Mouse (Mus musculus): ENCODE measurements around the gene Hspa12a. TPM values are rescaled to one million over a fixed set of nuclear protein-coding genes. Genes with fewer than 3 reads are reported as not detected.
"Not testable (repeated sequence)": the region's sequence is repeated elsewhere in the genome, so short reads cannot be mapped to it uniquely, and the experiment has no call there.

Gene Hspa12a
- polyA plus RNA-seq, 1 experiment from 2014 or later: 4.8 TPM

GRCm38 (mm10) chr19:58903899-58904327, 39.5 kb downstream of the Hspa12a start:
- Histone ChIP-seq H3K27ac (ENCODE audit: low read depth) (peak overlapping the region; percentile 66; the same call in 1 of the 2 replicates), H3K27me3 (replicated peaks; ENCODE audit: control insufficient read depth, insufficient read depth, low read length) (no peaks in the 10 kb centered on the region), H3K4me2 (ENCODE audit: low read length) (peak overlapping the region; percentile 48), H3K9me3 (ENCODE audit: control insufficient read depth, low read length) (no peaks in the 10 kb centered on the region), H3K4me1 (replicated peaks; ENCODE audit: control insufficient read depth, insufficient read depth, low read length) (peaks cover 6% of the 10 kb centered on the region; the same call in 1 of the 2 replicates), H3K4me3 (ENCODE audit: low read depth, low read length) (peak overlapping the region; percentile 21), H3K36me3 (ENCODE audit: control insufficient read depth, insufficient read depth, low read length) (no peaks in the 10 kb centered on the region), H3K9ac (ENCODE audit: low read length) (0 out of 2 replicates have a peak overlapping the region, but pooled peaks have one; percentile 22)
- DNase-seq (ENCODE audit: low spot score) (peak; percentile 98), ATAC-seq (replicated peaks; ENCODE audit: low FRiP score, low TSS enrichment, low read depth) (peak; percentile 65)
- under 1% methylated on average over 11 of the region's 11 CpGs for WGBS

GRCm38 (mm10) chr19:58903079-58903898, 40.2 kb downstream of the Hspa12a start:
- 0 out of 2 replicates have a peak overlapping the region, but pooled peaks have one; percentile 22 for H3K9ac ChIP-seq (ENCODE audit: low read length)
- DNase-seq (ENCODE audit: low spot score): no peak
- H3K27ac ChIP-seq (ENCODE audit: low read depth): peak overlapping the region; percentile 66; the same call in 1 of the 2 replicates
- no peaks in the 10 kb centered on the region for H3K36me3 ChIP-seq (ENCODE audit: control insufficient read depth, insufficient read depth, low read length)
- H3K9me3 ChIP-seq (ENCODE audit: control insufficient read depth, low read length): no peaks in the 10 kb centered on the region
- no peaks in the 10 kb centered on the region for H3K27me3 ChIP-seq (replicated peaks; ENCODE audit: control insufficient read depth, insufficient read depth, low read length)
- H3K4me2 ChIP-seq (ENCODE audit: low read length): peak overlapping the region; percentile 48; the same call in 1 of the 2 replicates
- 63% methylated on average over 7 of the region's 7 CpGs for WGBS
- H3K4me3 ChIP-seq (ENCODE audit: low read depth, low read length): no peak overlapping the region
- peak; percentile 33; the same call in 1 of the 2 replicates for ATAC-seq (replicated peaks; ENCODE audit: low FRiP score, low TSS enrichment, low read depth)
- H3K4me1 ChIP-seq (replicated peaks; ENCODE audit: control insufficient read depth, insufficient read depth, low read length): peaks cover 6% of the 10 kb centered on the region; the same call in 1 of the 2 replicates

GRCm38 (mm10) chr19:58900471-58900870, 43.0 kb downstream of the Hspa12a start:
- not testable (repeated sequence) for ATAC-seq (replicated peaks; ENCODE audit: low FRiP score, low TSS enrichment, low read depth); H3K4me2 ChIP-seq (ENCODE audit: low read length); H3K27me3 ChIP-seq (replicated peaks; ENCODE audit: control insufficient read depth, insufficient read depth, low read length); H3K36me3 ChIP-seq (ENCODE audit: control insufficient read depth, insufficient read depth, low read length); H3K9me3 ChIP-seq (ENCODE audit: control insufficient read depth, low read length); H3K4me3 ChIP-seq (ENCODE audit: low read depth, low read length); H3K4me1 ChIP-seq (replicated peaks; ENCODE audit: control insufficient read depth, insufficient read depth, low read length); DNase-seq (ENCODE audit: low spot score); H3K27ac ChIP-seq (ENCODE audit: low read depth); H3K9ac ChIP-seq (ENCODE audit: low read length)
- WGBS: 93% methylated on average over 10 of the region's 10 CpGs

GRCm38 (mm10) chr19:58896216-58896615, 47.2 kb downstream of the Hspa12a start:
- WGBS: 77% methylated on average over 3 of the region's 3 CpGs
- Histone ChIP-seq H3K4me3 (ENCODE audit: low read depth, low read length) (no peak overlapping the region), H3K27me3 (replicated peaks; ENCODE audit: control insufficient read depth, insufficient read depth, low read length) (no peaks in the 10 kb centered on the region), H3K4me1 (replicated peaks; ENCODE audit: control insufficient read depth, insufficient read depth, low read length) (no peaks in the 10 kb centered on the region), H3K4me2 (ENCODE audit: low read length) (no peak overlapping the region), H3K36me3 (ENCODE audit: control insufficient read depth, insufficient read depth, low read length) (no peaks in the 10 kb centered on the region), H3K27ac (ENCODE audit: low read depth) (no peak overlapping the region), H3K9me3 (ENCODE audit: control insufficient read depth, low read length) (no peaks in the 10 kb centered on the region), H3K9ac (ENCODE audit: low read length) (no peak overlapping the region)
- DNase-seq (ENCODE audit: low spot score) (no peak), ATAC-seq (replicated peaks; ENCODE audit: low FRiP score, low TSS enrichment, low read depth) (no peak)

- ATAC-seq (replicated peaks; ENCODE audit: low FRiP score, low TSS enrichment, low read depth) (no peak), DNase-seq (ENCODE audit: low spot score) (no peak)
- no peak overlapping the region for H3K4me3 ChIP-seq (ENCODE audit: low read depth, low read length)
- H3K9ac ChIP-seq (ENCODE audit: low read length): no peak overlapping the region
- no peak overlapping the region for H3K4me2 ChIP-seq (ENCODE audit: low read length)
- WGBS: 59% methylated on average over 8 of the region's 8 CpGs
- no peak overlapping the region for H3K27ac ChIP-seq (ENCODE audit: low read depth)
- no peaks in the 10 kb centered on the region for H3K4me1 ChIP-seq (replicated peaks; ENCODE audit: control insufficient read depth, insufficient read depth, low read length)
- no peaks in the 10 kb centered on the region for H3K36me3 ChIP-seq (ENCODE audit: control insufficient read depth, insufficient read depth, low read length)
- H3K9me3 ChIP-seq (ENCODE audit: control insufficient read depth, low read length): no peaks in the 10 kb centered on the region
- H3K27me3 ChIP-seq (replicated peaks; ENCODE audit: control insufficient read depth, insufficient read depth, low read length): no peaks in the 10 kb centered on the region
Observed at GRCm38 (mm10) chr19:58889306-58890038, 54.0 kb downstream of the Hspa12a start.

- H3K4me1 ChIP-seq (replicated peaks; ENCODE audit: control insufficient read depth, insufficient read depth, low read length): no peaks in the 10 kb centered on the region
- WGBS: 64% methylated on average over 7 of the region's 7 CpGs
- H3K9ac ChIP-seq (ENCODE audit: low read length): no peak overlapping the region
- no peaks in the 10 kb centered on the region for H3K36me3 ChIP-seq (ENCODE audit: control insufficient read depth, insufficient read depth, low read length)
- H3K4me2 ChIP-seq (ENCODE audit: low read length): no peak overlapping the region
- DNase-seq (ENCODE audit: low spot score) (no peak), ATAC-seq (replicated peaks; ENCODE audit: low FRiP score, low TSS enrichment, low read depth) (no peak)
- no peaks in the 10 kb centered on the region for H3K9me3 ChIP-seq (ENCODE audit: control insufficient read depth, low read length)
- H3K27ac ChIP-seq (ENCODE audit: low read depth): no peak overlapping the region
- H3K4me3 ChIP-seq (ENCODE audit: low read depth, low read length): no peak overlapping the region
- H3K27me3 ChIP-seq (replicated peaks; ENCODE audit: control insufficient read depth, insufficient read depth, low read length): no peaks in the 10 kb centered on the region
Observed at GRCm38 (mm10) chr19:58886467-58886866, 57.0 kb downstream of the Hspa12a start.

GRCm38 (mm10) chr19:58883451-58883850, 60.0 kb downstream of the Hspa12a start:
- no peak overlapping the region for H3K27ac ChIP-seq (ENCODE audit: low read depth)

GRCm38 (mm10) chr19:58882336-58882735, 61.1 kb downstream of the Hspa12a start:
- 81% methylated on average over 4 of the region's 4 CpGs for WGBS
- no peak for ATAC-seq (replicated peaks; ENCODE audit: low FRiP score, low TSS enrichment, low read depth)

More at GRCm38 (mm10) chr19:58883451-58883850, 60.0 kb downstream of the Hspa12a start:
- Histone ChIP-seq H3K4me2 (ENCODE audit: low read length) (no peak overlapping the region), H3K4me1 (replicated peaks; ENCODE audit: control insufficient read depth, insufficient read depth, low read length) (peaks cover 4% of the 10 kb centered on the region; the same call in 1 of the 2 replicates), H3K4me3 (ENCODE audit: low read depth, low read length) (no peak overlapping the region), H3K27me3 (replicated peaks; ENCODE audit: control insufficient read depth, insufficient read depth, low read length) (no peaks in the 10 kb centered on the region), H3K9me3 (ENCODE audit: control insufficient read depth, low read length) (no peaks in the 10 kb centered on the region), H3K9ac (ENCODE audit: low read length) (no peak overlapping the region), H3K36me3 (ENCODE audit: control insufficient read depth, insufficient read depth, low read length) (no peaks in the 10 kb centered on the region)
- ATAC-seq (replicated peaks; ENCODE audit: low FRiP score, low TSS enrichment, low read depth) (no peak), DNase-seq (ENCODE audit: low spot score) (no peak)
- WGBS: 81% methylated on average over 3 of the region's 3 CpGs

More at GRCm38 (mm10) chr19:58882336-58882735, 61.1 kb downstream of the Hspa12a start:
- no peak overlapping the region for H3K27ac ChIP-seq (ENCODE audit: low read depth)
- peaks cover 8% of the 10 kb centered on the region; the same call in 1 of the 2 replicates for H3K4me1 ChIP-seq (replicated peaks; ENCODE audit: control insufficient read depth, insufficient read depth, low read length)
- no peaks in the 10 kb centered on the region for H3K9me3 ChIP-seq (ENCODE audit: control insufficient read depth, low read length)
- H3K36me3 ChIP-seq (ENCODE audit: control insufficient read depth, insufficient read depth, low read length): no peaks in the 10 kb centered on the region
- no peak overlapping the region for H3K4me2 ChIP-seq (ENCODE audit: low read length)
- H3K9ac ChIP-seq (ENCODE audit: low read length): no peak overlapping the region
- no peak for DNase-seq (ENCODE audit: low spot score)
- no peak overlapping the region for H3K4me3 ChIP-seq (ENCODE audit: low read depth, low read length)
- no peaks in the 10 kb centered on the region for H3K27me3 ChIP-seq (replicated peaks; ENCODE audit: control insufficient read depth, insufficient read depth, low read length)

Measured in intestine, embryonic 14.5 days (tissue).